ENCODE assay signal across 24 mouse cellular contexts in the genomic region with DNA sequence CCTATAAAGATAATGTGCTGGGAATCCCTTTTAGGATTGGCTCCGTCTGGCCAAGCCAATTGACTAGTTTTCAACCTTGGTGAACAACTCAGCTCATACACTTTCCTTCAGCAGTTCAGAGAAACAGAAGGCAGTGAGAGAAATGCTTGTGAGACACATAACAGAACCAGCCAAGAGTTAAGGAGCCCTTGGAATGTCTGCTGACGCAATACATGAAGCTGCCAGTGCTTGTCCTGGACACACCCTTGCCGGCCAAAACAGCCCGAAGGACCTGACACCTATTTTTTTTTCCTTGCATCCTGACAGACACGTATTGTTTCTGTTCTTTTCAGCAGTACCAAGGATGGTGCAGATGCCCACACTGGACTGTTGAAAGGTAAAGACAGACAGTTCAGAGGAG. TPM values are rescaled to one million over a fixed set of nuclear protein-coding genes. Genes with fewer than 3 reads are reported as not detected.
A peak's percentile ranks its signal among the peaks of the same experiment; 100 is the strongest.
DNase-seq lines count a peak whose midpoint lies in the region; ATAC-seq and TF ChIP-seq lines count a peak whose summit lies in the region.
"Had no signal": no experiment of that assay in that cellular context is flagged by ENCODE, and none has a peak within 500 bp of the region (broad histone marks: within the 10 kb centered on the region; RNA-seq: fewer than 3 reads in every experiment).

No protein-coding gene starts in this region.

- no peak overlapping the region for H3K4me3 ChIP-seq in embryonic facial prominence, embryonic 14.5 days (ENCODE audit: low read depth, low read length)
- H3K4me3 ChIP-seq in embryonic facial prominence, embryonic 10.5 days, result no peak overlapping the region
- no peak overlapping the region for H3K4me3 ChIP-seq in C2C12 (ENCODE audit: insufficient read depth, poor library complexity, severe bottlenecking)
- H3K4me3 ChIP-seq: heart, embryonic 13.5 days; hindbrain, embryonic 12.5 days; kidney, embryonic 15.5 days; limb, embryonic 13.5 days; liver, embryonic 12.5 days; neural tube, embryonic 15.5 days had no signal

- H3ac ChIP-seq in C2C12 (ENCODE audit: control insufficient read depth, insufficient read length, low read depth), result no peak overlapping the region

- H3K79me2 ChIP-seq in C2C12 (ENCODE audit: control insufficient read depth, insufficient read depth), result no peaks in the 10 kb centered on the region

- no peaks in the 10 kb centered on the region for H3K27me3 ChIP-seq in embryonic facial prominence, embryonic 14.5 days (replicated peaks; ENCODE audit: control insufficient read depth, insufficient read depth, low read length)
- no peaks in the 10 kb centered on the region for H3K27me3 ChIP-seq in embryonic facial prominence, embryonic 10.5 days (replicated peaks; ENCODE audit: low read depth, poor library complexity, severe bottlenecking)
- H3K27me3 ChIP-seq in C2C12 (ENCODE audit: control insufficient read depth, insufficient read depth, insufficient read length), result no peaks in the 10 kb centered on the region
- H3K27me3 ChIP-seq: heart, embryonic 13.5 days; hindbrain, embryonic 12.5 days; kidney, embryonic 15.5 days; limb, embryonic 13.5 days; liver, embryonic 12.5 days; neural tube, embryonic 15.5 days had no signal

- no peaks in the 10 kb centered on the region for H3K9me3 ChIP-seq in embryonic facial prominence, embryonic 14.5 days (ENCODE audit: control insufficient read depth, low read length)
- H3K9me3 ChIP-seq in embryonic facial prominence, embryonic 10.5 days, result no peaks in the 10 kb centered on the region
- H3K9me3 ChIP-seq: G1E; heart, embryonic 13.5 days; hindbrain, embryonic 12.5 days; kidney, embryonic 15.5 days; limb, embryonic 13.5 days; liver, embryonic 12.5 days; neural tube, embryonic 15.5 days had no signal

- WGBS in embryonic facial prominence, embryonic 14.5 days, result 81% methylated on average over 5 of the region's 5 CpGs
- WGBS in embryonic facial prominence, embryonic 10.5 days, result 67% methylated on average over 5 of the region's 5 CpGs

- H3K36me3 ChIP-seq in embryonic facial prominence, embryonic 14.5 days (ENCODE audit: control insufficient read depth, insufficient read depth, low read length), result no peaks in the 10 kb centered on the region
- H3K36me3 ChIP-seq in embryonic facial prominence, embryonic 10.5 days (replicated peaks), result no peaks in the 10 kb centered on the region
- H3K36me3 ChIP-seq in C2C12 (ENCODE audit: control insufficient read depth, insufficient read depth), result no peaks in the 10 kb centered on the region
- H3K36me3 ChIP-seq: G1E; heart, embryonic 13.5 days; hindbrain, embryonic 12.5 days; kidney, embryonic 15.5 days; limb, embryonic 13.5 days; liver, embryonic 12.5 days; neural tube, embryonic 15.5 days had no signal

- H3K9ac ChIP-seq in embryonic facial prominence, embryonic 14.5 days (ENCODE audit: low read depth, low read length), result no peak overlapping the region
- H3K9ac ChIP-seq: heart, embryonic 13.5 days; hindbrain, embryonic 12.5 days; kidney, embryonic 15.5 days; limb, embryonic 13.5 days; liver, embryonic 12.5 days; lung, embryonic 14.5 days; neural tube, embryonic 15.5 days had no signal

- no peak overlapping the region for H3K27ac ChIP-seq in embryonic facial prominence, embryonic 14.5 days (replicated peaks; ENCODE audit: low read depth, low read length)
- no peak overlapping the region for H3K27ac ChIP-seq in embryonic facial prominence, embryonic 10.5 days (replicated peaks)
- H3K27ac ChIP-seq: heart, embryonic 13.5 days; hindbrain, embryonic 12.5 days; kidney, embryonic 15.5 days; limb, embryonic 13.5 days; liver, embryonic 12.5 days; neural tube, embryonic 15.5 days had no signal

- H3K4me2 ChIP-seq in embryonic facial prominence, embryonic 14.5 days (ENCODE audit: low read depth, low read length), result no peak overlapping the region
- H3K4me2 ChIP-seq: heart, embryonic 13.5 days; hindbrain, embryonic 12.5 days; kidney, embryonic 15.5 days; limb, embryonic 13.5 days; liver, embryonic 12.5 days; lung, embryonic 14.5 days; midbrain, embryonic 11.5 days; neural tube, embryonic 15.5 days had no signal

- H3K4me1 ChIP-seq in embryonic facial prominence, embryonic 14.5 days (ENCODE audit: control insufficient read depth, insufficient read depth, low read length), result no peaks in the 10 kb centered on the region
- H3K4me1 ChIP-seq in embryonic facial prominence, embryonic 10.5 days, result no peaks in the 10 kb centered on the region
- H3K4me1 ChIP-seq: heart, embryonic 13.5 days; hindbrain, embryonic 12.5 days; kidney, embryonic 15.5 days; limb, embryonic 13.5 days; liver, embryonic 12.5 days; neural tube, embryonic 15.5 days had no signal

- no peak for TF ChIP-seq CTCF in C2C12 (IDR thresholded peaks at IDR 0.05; ENCODE audit: control insufficient read depth, insufficient read depth, insufficient read length)

- peak; percentile 14 for DNase-seq in embryonic facial prominence, embryonic 14.5 days (ENCODE audit: low spot score)
- no peak for DNase-seq in embryonic facial prominence, embryonic 10.5 days (ENCODE audit: low spot score)
- DNase-seq in fat pad, adult 2 months (ENCODE audit: extremely low read depth, low read depth, low spot score), result peak; percentile 50
- DNase-seq in lung, postnatal 10 days, result peak; percentile 18
- no peak for DNase-seq in layer of hippocampus, adult 18-20 months (ENCODE audit: low spot score in 2 of 2)
- no peak for DNase-seq in right cerebral cortex, adult 2 months (ENCODE audit: low spot score in 2 of 2)
- DNase-seq: adrenal gland, postnatal 25 days; cerebellum, adult 9-10 months; kidney, postnatal 36 days; lung, embryonic 14.5 days; right cerebral cortex, postnatal 25 days; spleen, adult 18-20 months had no signal

- H3K79me3 ChIP-seq in C2C12 (ENCODE audit: low read depth), result no peaks in the 10 kb centered on the region

- ATAC-seq in embryonic facial prominence, embryonic 14.5 days (ENCODE audit: low read depth), result no peak
- ATAC-seq in erythroblast, adult 5-6 weeks (replicated peaks; ENCODE audit: low FRiP score, poor library complexity, severe bottlenecking), result no peak
- ATAC-seq: forebrain, embryonic 16.5 days; intestine, postnatal 0 days; liver, embryonic 12.5 days had no signal

TF ChIP-seq in C2C12, 6 proteins besides CTCF, POLR2A, EP300 and RAD21:
- TF ChIP-seq CEBPB (IDR thresholded peaks at IDR 0.05; ENCODE audit: low read depth), result peak; percentile 15
- no peak for TF ChIP-seq FOSL1 (IDR thresholded peaks at IDR 0.05; ENCODE audit: insufficient read depth, low read length, poor library complexity, severe bottlenecking)
TF ChIP-seq in C2C12: peak in this region for 1.

RNA-seq across cellular contexts. Expression of gene Thoc2, which starts 4.2 kb away (rescaled TPM):
- 78.3 and 85.3 TPM in 2 replicates for polyA plus RNA-seq in embryonic facial prominence, embryonic 14.5 days (2014; fragmentation: Nextera tagmentation; extraction: Ambion mirVana)
- 77.7 and 79.3 TPM in 2 replicates for polyA plus RNA-seq in embryonic facial prominence, embryonic 10.5 days (2016; fragmentation: Nextera tagmentation; extraction: Ambion mirVana)
- 4.3 TPM for polyA plus RNA-seq in C2C12 (2012; fragmentation: generic; extraction: Trizol)
- total RNA-seq in layer of hippocampus, adult 18-20 months (2021), result 10 to 100 TPM; 46.8 to 48.2 TPM
- 60.0 and 64.2 TPM in 2 replicates for total RNA-seq in erythroblast, adult 5-6 weeks (2015; ENCODE audit: low replicate concordance)
- 90.0 and 102 TPM in 2 replicates for total RNA-seq in erythroblast, adult 5-6 weeks (2017; ENCODE audit: low replicate concordance)

Comparison
In these comparisons a context has a peak if more than half of its experiments do, and no peak if none do; other contexts are left out.
1. DNase-seq: peak in embryonic facial prominence, embryonic 14.5 days (single experiment), fat pad, adult 2 months (single experiment) and lung, postnatal 10 days (single experiment); none in embryonic facial prominence, embryonic 10.5 days (single experiment), layer of hippocampus, adult 18-20 months (0 of 2) and right cerebral cortex, adult 2 months (0 of 2).
2. RNA of gene Thoc2, which starts 4.2 kb away (polyA plus RNA-seq): 77.7 to 79.3 TPM in embryonic facial prominence, embryonic 10.5 days and 78.3 to 85.3 TPM in embryonic facial prominence, embryonic 14.5 days; 4.3 TPM in C2C12 (single experiment); every median in the first group is over 10 times any median in the second.